Mouse (Mus musculus): ENCODE measurements around the gene Lrrc57. TPM values are rescaled to one million over a fixed set of nuclear protein-coding genes. Genes with fewer than 3 reads are reported as not detected.
A peak's percentile ranks its signal among the peaks of the same experiment; 100 is the strongest.

The Lrrc57 gene
- polyA plus RNA-seq, 1 experiment: 44.1 TPM

GRCm38 (mm10) chr2:120640835-120641234 lies 31.5 kb upstream of the Lrrc57 start:
- H3K4me3 ChIP-seq (ENCODE audit: insufficient read depth, low read length): no peak overlapping the region
- no peak overlapping the region for H3K27ac ChIP-seq (ENCODE audit: insufficient read depth, low read length)
- no peaks in the 10 kb centered on the region for H3K4me1 ChIP-seq (ENCODE audit: control insufficient read depth, insufficient read depth, low read length)
- no peak for TF ChIP-seq POLR2A (IDR thresholded peaks at IDR 0.05; ENCODE audit: extremely low read depth, insufficient read depth, low read length)
- no peak for TF ChIP-seq CTCF (IDR thresholded peaks at IDR 0.05; ENCODE audit: extremely low read depth, insufficient read depth, low read length)

- H3K27ac ChIP-seq (ENCODE audit: insufficient read depth, low read length): no peak overlapping the region
- TF ChIP-seq CTCF (IDR thresholded peaks at IDR 0.05; ENCODE audit: extremely low read depth, insufficient read depth, low read length) (no peak), POLR2A (IDR thresholded peaks at IDR 0.05; ENCODE audit: extremely low read depth, insufficient read depth, low read length) (no peak)
- no peak overlapping the region for H3K4me3 ChIP-seq (ENCODE audit: insufficient read depth, low read length)
- H3K4me1 ChIP-seq (ENCODE audit: control insufficient read depth, insufficient read depth, low read length): peaks cover 1% of the 10 kb centered on the region; the same call in 1 of the 2 replicates
These were observed 22.6 kb upstream of the Lrrc57 start for GRCm38 (mm10) chr2:120631957-120632356.

- Histone ChIP-seq H3K4me3 (ENCODE audit: insufficient read depth, low read length) (no peak overlapping the region), H3K4me1 (ENCODE audit: control insufficient read depth, insufficient read depth, low read length) (peaks cover 1% of the 10 kb centered on the region; the same call in 1 of the 2 replicates), H3K27ac (ENCODE audit: insufficient read depth, low read length) (no peak overlapping the region)
- no peak for TF ChIP-seq CTCF (IDR thresholded peaks at IDR 0.05; ENCODE audit: extremely low read depth, insufficient read depth, low read length)
- no peak for TF ChIP-seq POLR2A (IDR thresholded peaks at IDR 0.05; ENCODE audit: extremely low read depth, insufficient read depth, low read length)
These were observed 22.2 kb upstream of the Lrrc57 start for GRCm38 (mm10) chr2:120631521-120631920.

- TF ChIP-seq POLR2A (IDR thresholded peaks at IDR 0.05; ENCODE audit: extremely low read depth, insufficient read depth, low read length) (no peak), CTCF (IDR thresholded peaks at IDR 0.05; ENCODE audit: extremely low read depth, insufficient read depth, low read length) (no peak)
- H3K4me1 ChIP-seq (ENCODE audit: control insufficient read depth, insufficient read depth, low read length): peaks cover 1% of the 10 kb centered on the region; the same call in 1 of the 2 replicates
- no peak overlapping the region for H3K27ac ChIP-seq (ENCODE audit: insufficient read depth, low read length)
- H3K4me3 ChIP-seq (ENCODE audit: insufficient read depth, low read length): no peak overlapping the region
These were observed 21.3 kb upstream of the Lrrc57 start for GRCm38 (mm10) chr2:120630655-120631054.

GRCm38 (mm10) chr2:120630246-120630645 lies 20.9 kb upstream of the Lrrc57 start:
- TF ChIP-seq CTCF (IDR thresholded peaks at IDR 0.05; ENCODE audit: extremely low read depth, insufficient read depth, low read length): no peak
- no peak for TF ChIP-seq POLR2A (IDR thresholded peaks at IDR 0.05; ENCODE audit: extremely low read depth, insufficient read depth, low read length)
- H3K27ac ChIP-seq (ENCODE audit: insufficient read depth, low read length): no peak overlapping the region
- peaks cover 1% of the 10 kb centered on the region; the same call in 1 of the 2 replicates for H3K4me1 ChIP-seq (ENCODE audit: control insufficient read depth, insufficient read depth, low read length)
- no peak overlapping the region for H3K4me3 ChIP-seq (ENCODE audit: insufficient read depth, low read length)

GRCm38 (mm10) chr2:120628886-120629735 lies 19.8 kb upstream of the Lrrc57 start, which contains the start of gene Stard9:
Stard9 (plus strand) TSS chr2:120629121.
- peak within 1 kb of the TSS; percentile 44 for H3K4me3 ChIP-seq (ENCODE audit: insufficient read depth, low read length)
- TF ChIP-seq POLR2A (IDR thresholded peaks at IDR 0.05; ENCODE audit: extremely low read depth, insufficient read depth, low read length) (no peak), CTCF (IDR thresholded peaks at IDR 0.05; ENCODE audit: extremely low read depth, insufficient read depth, low read length) (peak; percentile 5; the same call in 1 of the 2 replicates)
- H3K27ac ChIP-seq (ENCODE audit: insufficient read depth, low read length): no peak within 1 kb of the TSS
- peaks cover 1% of the 10 kb centered on the region; the same call in 1 of the 2 replicates for H3K4me1 ChIP-seq (ENCODE audit: control insufficient read depth, insufficient read depth, low read length)

GRCm38 (mm10) chr2:120628076-120628865 lies 19.0 kb upstream of the Lrrc57 start:
- no peak overlapping the region for H3K27ac ChIP-seq (ENCODE audit: insufficient read depth, low read length)
- TF ChIP-seq POLR2A (IDR thresholded peaks at IDR 0.05; ENCODE audit: extremely low read depth, insufficient read depth, low read length) (no peak), CTCF (IDR thresholded peaks at IDR 0.05; ENCODE audit: extremely low read depth, insufficient read depth, low read length) (no peak)
- H3K4me3 ChIP-seq (ENCODE audit: insufficient read depth, low read length): peak overlapping the region; percentile 44; the same call in 1 of the 2 replicates
- peaks cover 1% of the 10 kb centered on the region; the same call in 1 of the 2 replicates for H3K4me1 ChIP-seq (ENCODE audit: control insufficient read depth, insufficient read depth, low read length)

- TF ChIP-seq POLR2A (IDR thresholded peaks at IDR 0.05; ENCODE audit: extremely low read depth, insufficient read depth, low read length) (no peak), CTCF (IDR thresholded peaks at IDR 0.05; ENCODE audit: extremely low read depth, insufficient read depth, low read length) (no peak)
- H3K4me1 ChIP-seq (ENCODE audit: control insufficient read depth, insufficient read depth, low read length): no peaks in the 10 kb centered on the region
These were observed 13.6 kb upstream of the Lrrc57 start for GRCm38 (mm10) chr2:120622920-120623319.

GRCm38 (mm10) chr2:120619538-120619937 lies 10.2 kb upstream of the Lrrc57 start:
- 0 out of 2 replicates have a peak, but pooled peaks have one; percentile 16 for TF ChIP-seq CTCF (IDR thresholded peaks at IDR 0.05; ENCODE audit: extremely low read depth, insufficient read depth, low read length)
- TF ChIP-seq POLR2A (IDR thresholded peaks at IDR 0.05; ENCODE audit: extremely low read depth, insufficient read depth, low read length): no peak
- H3K4me3 ChIP-seq (ENCODE audit: insufficient read depth, low read length): no peak overlapping the region
- no peak overlapping the region for H3K27ac ChIP-seq (ENCODE audit: insufficient read depth, low read length)
- H3K4me1 ChIP-seq (ENCODE audit: control insufficient read depth, insufficient read depth, low read length): no peaks in the 10 kb centered on the region

More at GRCm38 (mm10) chr2:120622920-120623319, 13.6 kb upstream of the Lrrc57 start:
- H3K4me3 ChIP-seq (ENCODE audit: insufficient read depth, low read length): no peak overlapping the region
- no peak overlapping the region for H3K27ac ChIP-seq (ENCODE audit: insufficient read depth, low read length)

Measured in cortical plate, adult 2 months (tissue).